Mouse (Mus musculus): Measurements from ENCODE around the gene Tnnt3. TPM values are rescaled to one million over a fixed set of nuclear protein-coding genes. Genes with fewer than 3 reads are reported as not detected.

Gene Tnnt3
- polyA plus RNA-seq, 1 experiment from 2014 or later = 167 TPM

Other genes starting within 250 kb of the Tnnt3 start
- not detected in 2 replicates for gene Gm2431, start 240.5 kb upstream of the Tnnt3 start, polyA plus RNA-seq (2015; fragmentation: Nextera tagmentation; extraction: Ambion mirVana)
- gene Gm4559, start 224.5 kb upstream of the Tnnt3 start, polyA plus RNA-seq (2015; fragmentation: Nextera tagmentation; extraction: Ambion mirVana) = 0.31 TPM in 1 of 2 replicates, not detected in the other
- gene Krtap5-1, start 201.7 kb upstream of the Tnnt3 start, polyA plus RNA-seq (2015; fragmentation: Nextera tagmentation; extraction: Ambion mirVana) = 0.56 TPM in 1 of 2 replicates, not detected in the other
- gene Krtap5-4, start 195.3 kb upstream of the Tnnt3 start, polyA plus RNA-seq (2015; fragmentation: Nextera tagmentation; extraction: Ambion mirVana) = 0.21 and 0.37 TPM in 2 replicates
- 7.5 and 7.8 TPM in 2 replicates for gene Ifitm10, start 125.1 kb upstream of the Tnnt3 start, polyA plus RNA-seq (2015; fragmentation: Nextera tagmentation; extraction: Ambion mirVana)
- gene Gm49369, start 116.2 kb upstream of the Tnnt3 start, polyA plus RNA-seq (2015; fragmentation: Nextera tagmentation; extraction: Ambion mirVana) = not detected in 2 replicates
- gene Ctsd, start 110.8 kb upstream of the Tnnt3 start, polyA plus RNA-seq (2015; fragmentation: Nextera tagmentation; extraction: Ambion mirVana) = 374 and 387 TPM in 2 replicates
- 3.9 and 4.5 TPM in 2 replicates for gene Syt8, start 64.0 kb upstream of the Tnnt3 start, polyA plus RNA-seq (2015; fragmentation: Nextera tagmentation; extraction: Ambion mirVana)
- gene Tnni2, start 57.0 kb upstream of the Tnnt3 start, polyA plus RNA-seq (2015; fragmentation: Nextera tagmentation; extraction: Ambion mirVana) = 169 and 228 TPM in 2 replicates
- 49.3 and 58.9 TPM in 2 replicates for gene Lsp1, start 38.0 kb upstream of the Tnnt3 start, polyA plus RNA-seq (2015; fragmentation: Nextera tagmentation; extraction: Ambion mirVana)
- 28.5 and 32.7 TPM in 2 replicates for gene Mrpl23, start 33.9 kb downstream of the Tnnt3 start, polyA plus RNA-seq (2015; fragmentation: Nextera tagmentation; extraction: Ambion mirVana)
- gene Igf2, start 168.0 kb downstream of the Tnnt3 start, polyA plus RNA-seq (2015; fragmentation: Nextera tagmentation; extraction: Ambion mirVana) = 970 and 1,114 TPM in 2 replicates
- 0.25 and 0.80 TPM in 2 replicates for gene Gm49394, start 171.1 kb downstream of the Tnnt3 start, polyA plus RNA-seq (2015; fragmentation: Nextera tagmentation; extraction: Ambion mirVana)
- not detected in 2 replicates for gene Ins2, start 244.5 kb downstream of the Tnnt3 start, polyA plus RNA-seq (2015; fragmentation: Nextera tagmentation; extraction: Ambion mirVana)